Mouse (Mus musculus) heart, embryonic 10.5 days (tissue): ENCODE measurements around the gene Cend1. TPM values are rescaled to one million over a fixed set of nuclear protein-coding genes. Genes with fewer than 3 reads are reported as not detected.
A peak's percentile ranks its signal among the peaks of the same experiment; 100 is the strongest.

ENCODE experiments used
- DNase-seq: peaks from one replicate; pipeline ENCODE4 v3.0.0-alpha.2; 2017; ENCODE audit warnings: low spot score
- H3K27ac ChIP-seq: fragments of 300-500 bp; sonication (generic); 2 replicates; pipeline ENCODE4 v1.5.1; 2016; ENCODE audit warnings: mild to moderate bottlenecking
- H3K27me3 ChIP-seq: fragments of 300-500 bp; sonication (generic); 2 replicates; pipeline ENCODE4 v1.6.1; 2016; ENCODE audit warnings: mild to moderate bottlenecking; ENCODE audit not compliant: poor library complexity, insufficient read depth, severe bottlenecking
- H3K36me3 ChIP-seq: fragments of 300-500 bp; sonication (generic); 2 replicates; pipeline ENCODE4 v1.6.1; 2016; ENCODE audit warnings: mild to moderate bottlenecking, moderate library complexity
- H3K4me1 ChIP-seq: fragments of 300-500 bp; sonication (generic); 2 replicates; pipeline ENCODE4 v1.6.1; 2016; ENCODE audit warnings: mild to moderate bottlenecking
- H3K4me3 ChIP-seq: fragments of 300-500 bp; sonication (generic); 2 replicates; pipeline ENCODE4 v1.5.1; 2016; ENCODE audit warnings: mild to moderate bottlenecking, moderate library complexity
- H3K9me3 ChIP-seq: fragments of 300-500 bp; sonication (generic); 2 replicates; pipeline ENCODE4 v1.6.1; 2016; ENCODE audit warnings: mild to moderate bottlenecking, moderate library complexity
- WGBS: fragments of 180-500 bp; shearing (Covaris S2); methylation state at CpG from one replicate; pipeline ENCODE4 v1.1.7; 2016; 5-methylcytosine and 5-hydroxymethylcytosine counted together
- polyA plus RNA-seq: library from polyadenylated mRNA; unstranded; fragments of >200 nt; fragmentation: Nextera tagmentation; extraction: Ambion mirVana; gene quantifications from 2 replicates; pipeline ENCODE4 v1.2.1, GENCODE M21; 2016

Cend1 gene
- polyA plus RNA-seq, 1 experiment from 2014 or later: 13.7 TPM

GRCm38 (mm10) chr7:141426948-141427730, 2.2 kb downstream of the Cend1 start:
- no peak overlapping the region for H3K27ac ChIP-seq
- 0 out of 2 replicates have a peak, but pooled peaks cover 5% of the 10 kb centered on the region for H3K27me3 ChIP-seq
- no peak for DNase-seq
- peaks cover 44% of the 10 kb centered on the region for H3K4me1 ChIP-seq
- 68% methylated on average over 12 of the region's 12 CpGs for WGBS
- H3K9me3 ChIP-seq: no peaks in the 10 kb centered on the region
- peaks cover 19% of the 10 kb centered on the region for H3K36me3 ChIP-seq
- no peak overlapping the region for H3K4me3 ChIP-seq

- 65% methylated on average over 4 of the region's 4 CpGs for WGBS
- Histone ChIP-seq H3K4me1 (peaks cover 22% of the 10 kb centered on the region), H3K27me3 (0 out of 2 replicates have a peak, but pooled peaks cover 5% of the 10 kb centered on the region), H3K36me3 (no peaks in the 10 kb centered on the region), H3K9me3 (no peaks in the 10 kb centered on the region), H3K4me3 (no peak overlapping the region), H3K27ac (no peak overlapping the region)
- no peak for DNase-seq
Measured at GRCm38 (mm10) chr7:141423811-141424210, 5.5 kb downstream of the Cend1 start.

DNA sequence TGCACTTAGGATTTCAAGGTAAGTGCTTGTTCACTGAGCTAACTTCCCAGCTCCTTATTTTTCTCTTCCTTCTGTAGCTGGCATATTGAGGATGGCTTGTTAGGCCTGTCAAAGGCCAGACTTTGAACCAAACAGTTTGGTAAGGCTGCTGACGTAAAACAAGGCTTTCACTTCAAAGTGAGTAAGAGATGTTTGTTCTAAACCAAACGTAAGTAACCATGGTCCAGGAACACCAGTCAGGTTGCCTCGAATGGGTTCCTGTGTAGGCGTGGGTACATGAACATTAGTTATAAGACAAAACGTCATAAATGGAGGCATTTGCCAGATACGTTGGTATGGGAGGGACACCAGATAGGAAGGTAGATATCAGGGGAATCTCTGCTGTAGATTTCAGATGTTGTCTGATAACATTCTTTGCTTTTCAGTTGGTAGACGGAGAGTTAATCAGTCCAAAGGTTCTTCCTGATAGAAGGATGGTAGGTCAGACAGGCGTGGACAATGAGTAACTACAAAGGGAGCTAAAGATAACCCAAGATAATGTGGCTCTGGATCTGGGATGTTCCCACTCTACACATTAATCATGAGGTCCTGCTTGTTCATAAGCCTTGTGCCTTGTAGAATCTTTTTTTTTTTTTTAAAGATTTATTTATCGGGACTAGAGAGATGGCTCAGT, 9.1 kb downstream of the Cend1 start:
- no peaks in the 10 kb centered on the region for H3K4me1 ChIP-seq
- H3K27ac ChIP-seq: no peak overlapping the region
- DNase-seq: no peak
- no peak overlapping the region for H3K4me3 ChIP-seq
- WGBS: 74% methylated on average over 9 of the region's 9 CpGs
- H3K9me3 ChIP-seq: no peaks in the 10 kb centered on the region
- H3K36me3 ChIP-seq: no peaks in the 10 kb centered on the region
- H3K27me3 ChIP-seq: no peaks in the 10 kb centered on the region

- no peak for DNase-seq
- H3K27me3 ChIP-seq: no peaks in the 10 kb centered on the region
- peaks cover 4% of the 10 kb centered on the region; the same call in 1 of the 2 replicates for H3K4me1 ChIP-seq
- no peaks in the 10 kb centered on the region for H3K36me3 ChIP-seq
- H3K27ac ChIP-seq: no peak overlapping the region
- H3K9me3 ChIP-seq: no peaks in the 10 kb centered on the region
- WGBS: 73% methylated on average over 7 of the region's 7 CpGs
- no peak overlapping the region for H3K4me3 ChIP-seq
Measured at GRCm38 (mm10) chr7:141418970-141419369, 10.3 kb downstream of the Cend1 start.

- DNase-seq: peak; percentile 71
- Histone ChIP-seq H3K27me3 (no peaks in the 10 kb centered on the region), H3K36me3 (no peaks in the 10 kb centered on the region), H3K4me3 (no peak overlapping the region), H3K27ac (no peak overlapping the region), H3K9me3 (no peaks in the 10 kb centered on the region), H3K4me1 (peaks cover 10% of the 10 kb centered on the region)
- 65% methylated on average over 8 of the region's 8 CpGs for WGBS
Measured at GRCm38 (mm10) chr7:141417731-141418681, 11.3 kb downstream of the Cend1 start.

GRCm38 (mm10) chr7:141416144-141416841, 13.0 kb downstream of the Cend1 start:
- no peak for DNase-seq
- Histone ChIP-seq H3K27me3 (no peaks in the 10 kb centered on the region), H3K4me1 (peaks cover 14% of the 10 kb centered on the region), H3K4me3 (no peak overlapping the region), H3K27ac (no peak overlapping the region), H3K9me3 (no peaks in the 10 kb centered on the region), H3K36me3 (no peaks in the 10 kb centered on the region)
- 85% methylated on average over 6 of the region's 6 CpGs for WGBS

DNA sequence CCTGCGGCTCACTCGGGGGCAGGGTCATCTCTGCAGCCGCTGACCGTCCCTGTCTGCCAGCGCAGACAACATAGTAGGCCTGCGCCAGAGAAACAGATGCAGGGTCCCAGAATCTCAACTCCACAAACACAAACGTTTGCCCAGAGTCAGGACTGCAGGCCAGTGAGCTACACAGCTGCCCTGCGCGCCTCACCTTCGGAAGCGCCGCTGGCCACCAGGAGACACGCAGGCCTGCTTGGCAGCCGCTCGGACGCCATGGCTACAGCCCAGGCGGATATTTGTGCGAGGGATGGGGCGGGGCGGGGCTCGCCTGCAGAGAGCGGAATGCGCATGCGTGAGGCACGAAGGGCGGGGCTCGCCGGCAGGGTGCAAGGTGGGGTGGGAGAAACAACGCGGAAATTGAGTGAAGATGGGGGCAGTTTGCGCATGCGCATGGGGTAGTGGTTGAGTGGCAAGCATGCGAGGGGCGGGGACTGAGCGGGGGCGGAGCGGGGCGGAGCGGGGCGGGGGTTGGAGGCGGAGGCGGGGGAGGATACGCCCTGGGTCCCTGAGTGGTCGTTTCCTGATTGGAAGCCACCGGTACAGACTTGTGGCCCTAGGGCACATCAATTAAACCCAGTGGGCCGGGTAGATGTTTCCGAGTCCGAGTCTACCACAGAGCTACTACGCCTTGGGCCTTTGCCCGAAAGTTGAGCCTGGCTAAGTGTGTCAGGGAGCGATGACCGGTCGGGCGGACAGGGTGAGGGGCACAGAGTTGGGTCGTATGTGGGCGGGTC, 15.3 kb downstream of the Cend1 start, which contains the start of gene Gatd1:
Gatd1 (minus strand) TSS at position 328 of the 776 bp plus-strand sequence.
- Histone ChIP-seq H3K4me1 (peaks cover 17% of the 10 kb centered on the region), H3K27ac (peak within 1 kb of the TSS; percentile 87), H3K27me3 (no peaks in the 10 kb centered on the region), H3K36me3 (peaks cover 16% of the 10 kb centered on the region), H3K9me3 (no peaks in the 10 kb centered on the region), H3K4me3 (peak within 1 kb of the TSS; percentile 80)
- WGBS: under 1% methylated on average over 53 of the region's 56 CpGs
- peak; percentile 100 for DNase-seq

DNA sequence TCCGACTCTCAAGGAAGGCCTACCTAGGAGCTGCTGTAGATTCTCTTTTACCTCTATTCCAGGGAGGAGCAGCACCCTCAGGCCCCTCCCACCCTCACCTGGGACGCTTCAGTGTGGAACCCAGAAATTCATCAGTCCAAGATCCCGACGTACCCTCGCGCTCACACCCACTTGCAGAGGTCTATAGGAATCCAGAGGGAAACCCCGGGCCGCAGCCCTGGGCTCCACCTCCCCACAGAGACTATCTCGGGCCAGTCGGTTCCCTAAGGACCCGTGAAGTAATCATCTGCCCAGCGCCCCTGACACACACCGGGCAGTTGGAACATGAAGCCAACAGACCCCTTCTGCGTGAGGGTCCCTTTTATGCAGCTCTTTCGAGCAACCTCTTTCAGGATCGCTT, 16.0 kb downstream of the Cend1 start:
- no peak for DNase-seq
- Histone ChIP-seq H3K9me3 (no peaks in the 10 kb centered on the region), H3K27ac (peak overlapping the region; percentile 87), H3K4me1 (peaks cover 19% of the 10 kb centered on the region), H3K4me3 (peak overlapping the region; percentile 80), H3K36me3 (peaks cover 22% of the 10 kb centered on the region), H3K27me3 (no peaks in the 10 kb centered on the region)
- 3% methylated on average over 16 of the region's 16 CpGs for whole genome bisulfite sequencing

GRCm38 (mm10) chr7:141411667-141412066, 17.6 kb downstream of the Cend1 start:
- DNase-seq: no peak
- no peak overlapping the region for H3K4me3 ChIP-seq
- H3K27me3 ChIP-seq: no peaks in the 10 kb centered on the region
- H3K27ac ChIP-seq: no peak overlapping the region
- peaks cover 19% of the 10 kb centered on the region for H3K4me1 ChIP-seq
- no peaks in the 10 kb centered on the region for H3K9me3 ChIP-seq
- WGBS: 85% methylated on average over 1 of the region's 1 CpGs
- peaks cover 34% of the 10 kb centered on the region for H3K36me3 ChIP-seq

GRCm38 (mm10) chr7:141410631-141411030, 18.7 kb downstream of the Cend1 start:
- Histone ChIP-seq H3K36me3 (peaks cover 34% of the 10 kb centered on the region), H3K27me3 (no peaks in the 10 kb centered on the region), H3K4me1 (peaks cover 19% of the 10 kb centered on the region), H3K9me3 (no peaks in the 10 kb centered on the region), H3K27ac (no peak overlapping the region), H3K4me3 (no peak overlapping the region)
- no peak for DNase-seq
- WGBS: 91% methylated on average over 8 of the region's 8 CpGs

DNA sequence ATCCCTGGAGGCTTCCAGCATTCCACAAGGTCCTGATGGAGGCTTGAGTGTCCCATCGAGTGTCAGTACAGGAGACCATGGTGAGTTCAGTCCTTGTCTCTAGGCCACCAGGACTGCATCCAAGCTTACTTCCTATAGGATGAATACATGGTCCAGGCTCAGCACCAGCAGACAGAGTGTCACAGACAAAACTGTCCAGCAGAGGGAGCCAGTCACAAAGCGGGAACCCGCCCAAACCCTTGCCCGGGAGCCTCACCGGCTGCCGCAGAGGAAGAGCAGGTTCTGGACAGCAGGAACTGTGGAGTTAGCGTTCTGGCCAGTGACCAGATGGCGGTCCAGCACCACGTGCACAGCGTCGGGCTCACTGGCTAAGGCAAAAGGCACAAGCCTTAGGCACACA, 20.5 kb downstream of the Cend1 start:
- Histone ChIP-seq H3K4me3 (no peak overlapping the region), H3K27me3 (no peaks in the 10 kb centered on the region), H3K4me1 (peaks cover 14% of the 10 kb centered on the region), H3K27ac (no peak overlapping the region), H3K36me3 (peaks cover 34% of the 10 kb centered on the region), H3K9me3 (no peaks in the 10 kb centered on the region)
- WGBS: 17% methylated on average over 11 of the region's 11 CpGs
- peak; percentile 94 for DNase-seq
